Mouse (Mus musculus): ENCODE measurements around the gene Olfr1208. TPM values are rescaled to one million over a fixed set of nuclear protein-coding genes. Genes with fewer than 3 reads are reported as not detected.

Olfr1208 gene
- total RNA-seq (2022), result not detected

DNA sequence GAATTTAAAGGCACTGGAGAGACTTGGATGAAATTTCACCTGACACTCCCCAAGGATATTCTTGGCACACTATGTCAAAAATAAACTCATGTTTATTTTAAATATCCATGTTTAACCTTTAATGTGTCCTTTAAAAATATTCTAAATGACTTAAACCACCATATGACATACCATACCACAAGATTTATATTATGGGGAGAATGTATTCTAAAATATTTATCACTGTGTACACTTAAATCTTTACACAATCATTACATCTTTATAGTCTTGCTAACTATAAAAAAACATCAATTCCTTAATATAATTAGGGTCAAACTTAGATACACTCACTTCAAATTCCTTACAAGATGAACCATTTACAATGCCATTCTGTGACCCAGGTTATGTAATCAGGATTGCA, at the start of gene Olfr1208:
Olfr1208 (minus strand) TSS at position 101 of the 400 bp plus-strand sequence.
- no peak for DNase-seq (ENCODE audit: low spot score)

DNA sequence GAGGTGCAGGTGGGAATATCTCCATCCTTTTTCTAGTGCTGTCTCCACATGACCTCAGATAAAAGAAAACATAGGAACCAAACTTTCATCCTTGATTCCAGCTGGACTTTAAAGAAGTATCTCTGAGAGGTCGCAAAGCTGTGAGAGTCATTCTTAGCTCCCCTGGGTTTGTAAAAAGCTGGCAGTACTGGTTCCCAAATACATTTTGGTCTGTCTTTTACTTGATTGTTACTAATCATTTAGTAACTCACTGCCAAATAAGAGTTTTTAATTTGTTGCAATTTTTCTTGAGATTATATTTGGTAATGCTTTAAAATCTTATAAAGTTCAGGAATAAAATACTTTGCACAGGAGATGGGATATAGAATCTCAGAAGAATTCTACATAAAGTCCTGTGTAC, 35.9 kb upstream of the Olfr1208 start, which contains the start of gene Olfr1211:
Olfr1211 (minus strand) TSS at position 101 of the 400 bp plus-strand sequence.
- DNase-seq (ENCODE audit: low spot score), result no peak

DNA sequence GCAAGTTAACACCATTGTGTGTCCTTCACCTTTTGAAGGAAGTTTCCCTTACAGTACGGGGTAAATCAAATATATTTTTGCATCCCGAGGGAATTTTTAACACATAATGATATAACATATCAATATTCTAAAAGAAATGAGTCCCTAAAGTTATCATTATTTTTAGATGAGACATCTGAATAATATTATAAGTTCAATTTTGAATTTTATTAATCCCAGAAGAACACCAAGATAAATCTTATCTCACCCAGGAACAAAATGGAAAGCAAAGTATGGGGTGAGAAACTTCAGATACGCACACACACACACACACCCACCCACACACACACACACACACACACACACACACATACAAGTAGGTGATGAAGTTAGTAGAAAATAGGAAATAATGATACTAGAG, 12.9 kb upstream of the Olfr1208 start, which contains the start of gene Olfr1209:
Olfr1209 (minus strand) TSS at position 101 of the 400 bp plus-strand sequence.
- DNase-seq (ENCODE audit: low spot score), result no peak

DNA sequence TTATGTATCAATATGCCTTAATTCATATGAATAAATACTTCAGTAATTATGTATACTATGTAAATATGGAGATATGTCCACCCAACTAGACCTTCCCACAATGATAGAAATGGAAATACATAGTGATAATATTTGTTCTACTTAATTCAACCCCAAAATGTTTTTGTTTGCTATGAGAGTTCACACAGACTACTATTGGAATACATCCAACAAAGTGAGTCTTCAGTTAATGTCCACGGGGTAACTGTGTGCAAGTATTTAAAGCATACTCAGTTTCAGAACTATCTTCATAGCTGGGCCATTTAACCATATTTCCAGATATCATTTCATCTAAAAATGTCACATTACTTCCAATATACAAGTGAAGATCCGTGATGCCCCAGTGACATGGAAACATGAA, 39.2 kb downstream of the Olfr1208 start, which contains the start of gene Olfr1206:
Olfr1206 (plus strand) TSS at position 301 of the 400 bp plus-strand sequence.
- no peak for DNase-seq (ENCODE audit: low spot score)

DNA sequence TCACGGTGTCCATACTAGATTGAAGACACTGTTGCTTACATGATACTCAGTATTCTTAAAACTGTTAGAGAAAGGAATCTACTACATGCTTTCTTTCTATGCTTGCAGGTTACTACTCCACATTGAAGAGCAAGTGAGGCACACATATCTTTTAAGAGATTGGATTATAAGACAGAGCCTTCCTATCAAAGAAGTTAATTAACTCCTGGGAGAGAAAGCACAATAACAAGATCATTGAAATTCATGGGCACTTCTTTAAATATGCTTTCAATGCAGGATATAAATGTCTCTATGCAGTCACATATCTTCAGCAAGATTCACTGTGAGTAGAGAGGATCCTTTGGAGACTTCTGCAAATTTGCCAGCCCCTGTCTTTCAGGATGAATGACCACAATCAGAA, 53.1 kb downstream of the Olfr1208 start, which contains the start of gene Olfr1204:
Olfr1204 (plus strand) TSS at position 301 of the 400 bp plus-strand sequence.
- DNase-seq (ENCODE audit: low spot score), result no peak

Other genes starting within 250 kb of the Olfr1208 start
- not detected for gene Olfr1193, start 226.7 kb downstream of the Olfr1208 start, total RNA-seq (2022)
- gene Olfr1195, start 213.1 kb downstream of the Olfr1208 start, total RNA-seq (2022), result not detected
- gene Olfr1196, start 197.7 kb downstream of the Olfr1208 start, total RNA-seq (2022), result not detected
- not detected for gene Olfr1197, start 169.9 kb downstream of the Olfr1208 start, total RNA-seq (2022)
- not detected for gene Olfr1198, start 150.9 kb downstream of the Olfr1208 start, total RNA-seq (2022)
- gene Olfr1199, start 141.8 kb downstream of the Olfr1208 start, total RNA-seq (2022), result not detected
- not detected for gene Olfr1200, start 131.8 kb downstream of the Olfr1208 start, total RNA-seq (2022)
- not detected for gene Olfr1201, start 109.3 kb downstream of the Olfr1208 start, total RNA-seq (2022)
- not detected for gene Olfr1202, start 87.8 kb downstream of the Olfr1208 start, total RNA-seq (2022)
- not detected for gene Olfr1205, start 72.6 kb downstream of the Olfr1208 start, total RNA-seq (2022)
- not detected for gene Olfr1204, start 53.0 kb downstream of the Olfr1208 start, total RNA-seq (2022)
- not detected for gene Olfr1206, start 39.1 kb downstream of the Olfr1208 start, total RNA-seq (2022)
- gene Olfr1209, start 12.8 kb upstream of the Olfr1208 start, total RNA-seq (2022), result not detected
- not detected for gene Olfr1211, start 35.8 kb upstream of the Olfr1208 start, total RNA-seq (2022)
- gene Olfr1212, start 51.7 kb upstream of the Olfr1208 start, total RNA-seq (2022), result not detected
- gene Gm13762, start 78.0 kb upstream of the Olfr1208 start, total RNA-seq (2022), result not detected
- not detected for gene Olfr1214, start 90.3 kb upstream of the Olfr1208 start, total RNA-seq (2022)
- not detected for gene Olfr1215, start 104.7 kb upstream of the Olfr1208 start, total RNA-seq (2022)
- not detected for gene Olfr1216, start 116.0 kb upstream of the Olfr1208 start, total RNA-seq (2022)
- not detected for gene Olfr1217, start 129.8 kb upstream of the Olfr1208 start, total RNA-seq (2022)
- not detected for gene Olfr1218, start 158.9 kb upstream of the Olfr1208 start, total RNA-seq (2022)
- not detected for gene Olfr1219, start 181.2 kb upstream of the Olfr1208 start, total RNA-seq (2022)
- not detected for gene Olfr1220, start 204.5 kb upstream of the Olfr1208 start, total RNA-seq (2022)
- gene Olfr1221, start 215.0 kb upstream of the Olfr1208 start, total RNA-seq (2022), result not detected
- not detected for gene Olfr1222, start 230.7 kb upstream of the Olfr1208 start, total RNA-seq (2022)
- not detected for gene Olfr1223, start 249.2 kb upstream of the Olfr1208 start, total RNA-seq (2022)

Measured in heart, adult 8-10 months (tissue).